Mouse (Mus musculus) liver, embryonic 11.5 days (tissue): ENCODE data around the gene Fam240b. TPM values are rescaled to one million over a fixed set of nuclear protein-coding genes. Genes with fewer than 3 reads are reported as not detected.
A peak's percentile ranks its signal among the peaks of the same experiment; 100 is the strongest.

Experiments
- ATAC-seq: fragments of 200-750 bp; cut with Nextera tagmentation; replicated peaks from 2 replicates; pipeline ENCODE4 v1.8.0; 2017; ENCODE audit warnings: moderate number of reproducible peaks, mild to moderate bottlenecking, moderate TSS enrichment, moderate library complexity; ENCODE audit not compliant: low FRiP score
- DNase-seq: peaks from one replicate; pipeline ENCODE4 v3.0.0-alpha.2; 2017; ENCODE audit warnings: low spot score
- H3K27ac ChIP-seq: fragments of 300-500 bp; sonication (generic); 2 replicates; pipeline ENCODE4 v1.5.1; 2014; ENCODE audit warnings: mild to moderate bottlenecking, low read depth, low read length, control low read depth
- H3K27me3 ChIP-seq: fragments of 300-500 bp; sonication (generic); replicated peaks from 2 replicates; pipeline ENCODE4 v1.6.1; 2014; ENCODE audit warnings: low read length, mixed read lengths; ENCODE audit not compliant: control insufficient read depth, insufficient read depth
- H3K36me3 ChIP-seq: fragments of 300-500 bp; sonication (generic); 2 replicates; pipeline ENCODE4 v1.6.1; 2014; ENCODE audit warnings: mild to moderate bottlenecking, low read length, moderate library complexity, mixed read lengths; ENCODE audit not compliant: control insufficient read depth, insufficient read depth
- H3K4me1 ChIP-seq: fragments of 300-500 bp; sonication (generic); replicated peaks from 2 replicates; pipeline ENCODE4 v1.6.1; 2014; ENCODE audit warnings: low read length, mixed read lengths; ENCODE audit not compliant: control insufficient read depth, insufficient read depth
- H3K4me2 ChIP-seq: fragments of 300-500 bp; sonication (generic); 2 replicates; pipeline ENCODE4 v1.6.1; 2014; ENCODE audit warnings: mild to moderate bottlenecking, control low read depth, moderate library complexity
- H3K4me3 ChIP-seq: fragments of 300-500 bp; sonication (generic); 2 replicates; pipeline ENCODE4 v1.5.1; 2014; ENCODE audit warnings: low read depth, low read length, control low read depth
- H3K9ac ChIP-seq: fragments of 300-500 bp; sonication (generic); 2 replicates; pipeline ENCODE4 v1.6.1; 2014; ENCODE audit warnings: low read depth, low read length, control low read depth
- H3K9me3 ChIP-seq: fragments of 300-500 bp; sonication (generic); 2 replicates; pipeline ENCODE4 v1.6.1; 2016; ENCODE audit warnings: low read length, inconsistent platforms, mixed read lengths; ENCODE audit not compliant: control insufficient read depth
- WGBS: fragments of 180-500 bp; shearing (Covaris S2); extraction: QIAGEN DNeasy Blood & Tissue Kit; methylation state at CpG from one replicate; pipeline ENCODE4 v1.1.7; 2014; 5-methylcytosine and 5-hydroxymethylcytosine counted together
- polyA plus RNA-seq: library from polyadenylated mRNA; unstranded; fragments of >200 nt; fragmentation: Nextera tagmentation; extraction: Ambion mirVana; gene quantifications from 2 replicates; pipeline ENCODE4 v1.2.1, GENCODE M21; 2014

The Fam240b gene
- polyA plus RNA-seq, 1 experiment from 2014 or later, result not detected

GRCm38 (mm10) chr13:64448729-64449128 lies 48.9 kb downstream of the Fam240b start:
- Histone ChIP-seq H3K27ac (no peak overlapping the region), H3K4me2 (no peak overlapping the region), H3K9ac (no peak overlapping the region), H3K4me1 (no peaks in the 10 kb centered on the region; the same call in 1 of the 2 replicates), H3K36me3 (no peaks in the 10 kb centered on the region), H3K4me3 (no peak overlapping the region), H3K9me3 (no peaks in the 10 kb centered on the region), H3K27me3 (no peaks in the 10 kb centered on the region)
- ATAC-seq (no peak), DNase-seq (no peak)
- WGBS, result 74% methylated on average over 5 of the region's 5 CpGs

- Histone ChIP-seq H3K9me3 (no peaks in the 10 kb centered on the region), H3K27me3 (no peaks in the 10 kb centered on the region), H3K4me1 (no peaks in the 10 kb centered on the region; the same call in 1 of the 2 replicates), H3K27ac (no peak overlapping the region), H3K4me3 (no peak overlapping the region), H3K4me2 (no peak overlapping the region), H3K9ac (no peak overlapping the region), H3K36me3 (no peaks in the 10 kb centered on the region)
- DNase-seq (no peak), ATAC-seq (peak; percentile 60)
- WGBS, result 0% methylated on average over 1 of the region's 1 CpGs
Measured at GRCm38 (mm10) chr13:64447947-64448346, 49.6 kb downstream of the Fam240b start.

- Histone ChIP-seq H3K4me1 (no peaks in the 10 kb centered on the region; the same call in 1 of the 2 replicates), H3K27me3 (no peaks in the 10 kb centered on the region), H3K9me3 (no peaks in the 10 kb centered on the region), H3K9ac (no peak overlapping the region), H3K4me3 (no peak overlapping the region), H3K27ac (no peak overlapping the region), H3K4me2 (no peak overlapping the region), H3K36me3 (no peaks in the 10 kb centered on the region)
- WGBS, result 60% methylated on average over 9 of the region's 9 CpGs
- ATAC-seq (no peak), DNase-seq (no peak)
Measured at GRCm38 (mm10) chr13:64445254-64445920, 52.2 kb downstream of the Fam240b start.

- H3K9ac ChIP-seq, result no peak overlapping the region
- no peaks in the 10 kb centered on the region for H3K36me3 ChIP-seq
- WGBS, result 52% methylated on average over 4 of the region's 4 CpGs
- no peak overlapping the region for H3K4me2 ChIP-seq
- no peaks in the 10 kb centered on the region for H3K9me3 ChIP-seq
- ATAC-seq (no peak; the same call in 1 of the 2 replicates), DNase-seq (no peak)
- no peaks in the 10 kb centered on the region for H3K4me1 ChIP-seq
- no peak overlapping the region for H3K27ac ChIP-seq
- no peak overlapping the region for H3K4me3 ChIP-seq
- H3K27me3 ChIP-seq, result no peaks in the 10 kb centered on the region
Measured at GRCm38 (mm10) chr13:64443263-64443894, 54.2 kb downstream of the Fam240b start.

GRCm38 (mm10) chr13:64440592-64440991 lies 57.0 kb downstream of the Fam240b start:
- 41% methylated on average over 4 of the region's 4 CpGs for WGBS
- Histone ChIP-seq H3K4me2 (no peak overlapping the region), H3K9me3 (no peaks in the 10 kb centered on the region), H3K27me3 (no peaks in the 10 kb centered on the region), H3K4me3 (no peak overlapping the region), H3K36me3 (no peaks in the 10 kb centered on the region), H3K9ac (no peak overlapping the region), H3K27ac (no peak overlapping the region), H3K4me1 (no peaks in the 10 kb centered on the region; the same call in 1 of the 2 replicates)
- ATAC-seq, result no peak
- no peak for DNase-seq

GRCm38 (mm10) chr13:64439471-64439870 lies 58.1 kb downstream of the Fam240b start:
- H3K9me3 ChIP-seq, result no peaks in the 10 kb centered on the region
- no peak overlapping the region for H3K4me3 ChIP-seq
- H3K36me3 ChIP-seq, result no peaks in the 10 kb centered on the region
- H3K9ac ChIP-seq, result no peak overlapping the region
- H3K4me2 ChIP-seq, result no peak overlapping the region
- H3K4me1 ChIP-seq, result no peaks in the 10 kb centered on the region; the same call in 1 of the 2 replicates
- WGBS, result 75% methylated on average over 5 of the region's 5 CpGs
- ATAC-seq, result no peak
- no peak overlapping the region for H3K27ac ChIP-seq
- no peaks in the 10 kb centered on the region for H3K27me3 ChIP-seq
- DNase-seq, result no peak

- no peak overlapping the region for H3K27ac ChIP-seq
- H3K36me3 ChIP-seq, result no peaks in the 10 kb centered on the region
- H3K4me1 ChIP-seq, result no peaks in the 10 kb centered on the region; the same call in 1 of the 2 replicates
- ATAC-seq, result peak; percentile 48; the same call in 1 of the 2 replicates
- 50% methylated on average over 9 of the region's 9 CpGs for WGBS
- no peaks in the 10 kb centered on the region for H3K9me3 ChIP-seq
- no peak overlapping the region for H3K9ac ChIP-seq
- H3K27me3 ChIP-seq, result no peaks in the 10 kb centered on the region
- no peak overlapping the region for H3K4me2 ChIP-seq
- no peak for DNase-seq
- H3K4me3 ChIP-seq, result no peak overlapping the region
Measured at GRCm38 (mm10) chr13:64438863-64439452, 58.6 kb downstream of the Fam240b start.

- Histone ChIP-seq H3K4me3 (no peak overlapping the region), H3K36me3 (no peaks in the 10 kb centered on the region), H3K27me3 (no peaks in the 10 kb centered on the region), H3K4me1 (peaks cover 5% of the 10 kb centered on the region; the same call in 1 of the 2 replicates), H3K27ac (no peak overlapping the region), H3K9me3 (no peaks in the 10 kb centered on the region), H3K4me2 (no peak overlapping the region), H3K9ac (no peak overlapping the region)
- WGBS, result 54% methylated on average over 7 of the region's 7 CpGs
- no peak for DNase-seq
- no peak for ATAC-seq
Measured at GRCm38 (mm10) chr13:64437801-64438200, 59.8 kb downstream of the Fam240b start.
